Mouse (Mus musculus): ENCODE data around the gene Dao. TPM values are rescaled to one million over a fixed set of nuclear protein-coding genes. Genes with fewer than 3 reads are reported as not detected.

Gene Dao
- total RNA-seq, 1 experiment: 0.18 TPM

DNA sequence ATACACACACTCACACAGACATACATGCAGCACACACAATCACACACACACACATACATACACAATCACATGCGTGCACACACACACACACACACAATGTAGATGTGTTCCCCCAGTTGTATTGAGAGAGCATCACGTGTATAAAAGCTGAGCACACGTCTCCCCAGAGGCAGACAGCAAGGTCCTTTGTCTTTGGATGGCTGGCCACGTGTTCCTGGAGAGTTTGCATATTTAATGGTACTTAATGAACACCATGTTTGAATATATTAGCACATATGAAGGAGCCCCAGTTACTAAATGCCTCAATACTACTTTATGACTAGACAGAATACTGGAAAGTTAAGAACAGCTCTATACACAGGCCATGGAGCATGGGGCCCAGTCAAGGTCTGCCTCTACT lies 60.5 kb downstream of the Dao start:
- DNase-seq (ENCODE audit: low read depth, low spot score): no peak
- H3K4me3 ChIP-seq (ENCODE audit: insufficient read depth in 1 of 2, low read depth in 1 of 2, low read length in 2 of 2, poor library complexity in 1 of 2, severe bottlenecking in 1 of 2): no peak overlapping the region
- in situ Hi-C loops (cut with MboI; ENCODE audit: low sequenced_read_pairs in 2 of 2, unreplicated experiment in 2 of 2): no loop called here

GRCm38 (mm10) chr5:114065161-114065560 lies 61.7 kb downstream of the Dao start, which contains the start of gene Usp30:
TSS of gene Usp30 (plus strand) at chr5:114065461.
- Histone ChIP-seq H3K9ac (ENCODE audit: insufficient read depth, low read depth, low read length, poor library complexity, severe bottlenecking) (no peak within 1 kb of the TSS), H3K9me3 (ENCODE audit: control insufficient read depth, insufficient read depth, low read depth, low read length) (no peaks in the 10 kb centered on the region), H3K4me3 (ENCODE audit: insufficient read depth in 1 of 2, low read depth in 1 of 2, low read length in 2 of 2, poor library complexity in 1 of 2, severe bottlenecking in 1 of 2) (no peak within 1 kb of the TSS), H3K36me3 (ENCODE audit: control insufficient read depth, insufficient read depth, low read length, poor library complexity, severe bottlenecking) (no peaks in the 10 kb centered on the region), H3K27ac (ENCODE audit: insufficient read depth, low read depth, low read length, poor library complexity, severe bottlenecking) (no peak within 1 kb of the TSS), H3K4me1 (ENCODE audit: control insufficient read depth in 2 of 2, insufficient read depth in 2 of 2, low read length in 2 of 2, poor library complexity in 1 of 2) (peaks cover 0 to 2% of the 10 kb centered on the region in 2 experiments; a peak in 1 of 4 replicates)
- TF ChIP-seq ZNF384 (IDR thresholded peaks at IDR 0.05; ENCODE audit: low read depth, low read length) (no peak), ZC3H11A (IDR thresholded peaks at IDR 0.05; ENCODE audit: borderline replicate concordance, low read depth, low read length) (no peak), MAFK (IDR thresholded peaks at IDR 0.05; ENCODE audit: insufficient read depth, low read depth, low read length) (no peak), CHD2 (IDR thresholded peaks at IDR 0.05; ENCODE audit: low read depth, low read length) (no peak), HCFC1 (IDR thresholded peaks at IDR 0.05; ENCODE audit: borderline replicate concordance, insufficient read depth, low read length) (no peak)
- DNase-seq (ENCODE audit: low read depth, low spot score): no peak
- in situ Hi-C loops (cut with MboI; ENCODE audit: low sequenced_read_pairs in 2 of 2, unreplicated experiment in 2 of 2): no loop called here

More for the DNA sequence above, 60.5 kb downstream of the Dao start:
- Histone ChIP-seq H3K9ac (ENCODE audit: insufficient read depth, low read depth, low read length, poor library complexity, severe bottlenecking) (no peak overlapping the region), H3K4me1 (ENCODE audit: control insufficient read depth in 2 of 2, insufficient read depth in 2 of 2, low read length in 2 of 2, poor library complexity in 1 of 2) (peaks cover 0 to 2% of the 10 kb centered on the region in 2 experiments; a peak in 1 of 4 replicates), H3K36me3 (ENCODE audit: control insufficient read depth, insufficient read depth, low read length, poor library complexity, severe bottlenecking) (no peaks in the 10 kb centered on the region), H3K9me3 (ENCODE audit: control insufficient read depth, insufficient read depth, low read depth, low read length) (no peaks in the 10 kb centered on the region), H3K27ac (ENCODE audit: insufficient read depth, low read depth, low read length, poor library complexity, severe bottlenecking) (no peak overlapping the region)
- TF ChIP-seq CHD2 (IDR thresholded peaks at IDR 0.05; ENCODE audit: low read depth, low read length): no peak
- no peak for TF ChIP-seq ZC3H11A (IDR thresholded peaks at IDR 0.05; ENCODE audit: borderline replicate concordance, low read depth, low read length)

- Histone ChIP-seq H3K9me3 (ENCODE audit: control insufficient read depth, insufficient read depth, low read depth, low read length) (no peaks in the 10 kb centered on the region), H3K27ac (ENCODE audit: insufficient read depth, low read depth, low read length, poor library complexity, severe bottlenecking) (no peak overlapping the region), H3K36me3 (ENCODE audit: control insufficient read depth, insufficient read depth, low read length, poor library complexity, severe bottlenecking) (no peaks in the 10 kb centered on the region), H3K4me3 (ENCODE audit: insufficient read depth in 1 of 2, low read depth in 1 of 2, low read length in 2 of 2, poor library complexity in 1 of 2, severe bottlenecking in 1 of 2) (no peak overlapping the region), H3K4me1 (ENCODE audit: control insufficient read depth in 2 of 2, insufficient read depth in 2 of 2, low read length in 2 of 2, poor library complexity in 1 of 2) (peaks cover 0 to 1% of the 10 kb centered on the region in 2 experiments; a peak in 1 of 4 replicates), H3K9ac (ENCODE audit: insufficient read depth, low read depth, low read length, poor library complexity, severe bottlenecking) (no peak overlapping the region)
- DNase-seq (ENCODE audit: low read depth, low spot score): no peak
- in situ Hi-C loops (cut with MboI; ENCODE audit: low sequenced_read_pairs in 2 of 2, unreplicated experiment in 2 of 2): no loop called here
- TF ChIP-seq ZC3H11A (IDR thresholded peaks at IDR 0.05; ENCODE audit: borderline replicate concordance, low read depth, low read length) (no peak), CHD2 (IDR thresholded peaks at IDR 0.05; ENCODE audit: low read depth, low read length) (no peak), ZNF384 (IDR thresholded peaks at IDR 0.05; ENCODE audit: low read depth, low read length) (no peak), HCFC1 (IDR thresholded peaks at IDR 0.05; ENCODE audit: borderline replicate concordance, insufficient read depth, low read length) (no peak), MAFK (IDR thresholded peaks at IDR 0.05; ENCODE audit: insufficient read depth, low read depth, low read length) (no peak)
These were observed 63.1 kb downstream of the Dao start for GRCm38 (mm10) chr5:114066601-114067000.

GRCm38 (mm10) chr5:114067543-114067942 lies 64.0 kb downstream of the Dao start:
- in situ Hi-C loops (cut with MboI; ENCODE audit: low sequenced_read_pairs in 2 of 2, unreplicated experiment in 2 of 2): no loop called here
- DNase-seq (ENCODE audit: low read depth, low spot score): no peak
- H3K4me1 ChIP-seq (ENCODE audit: control insufficient read depth in 2 of 2, insufficient read depth in 2 of 2, low read length in 2 of 2, poor library complexity in 1 of 2): no peaks in the 10 kb centered on the region
- H3K4me3 ChIP-seq (ENCODE audit: insufficient read depth in 1 of 2, low read depth in 1 of 2, low read length in 2 of 2, poor library complexity in 1 of 2, severe bottlenecking in 1 of 2): no peak overlapping the region
- no peak overlapping the region for H3K27ac ChIP-seq (ENCODE audit: insufficient read depth, low read depth, low read length, poor library complexity, severe bottlenecking)
- no peak overlapping the region for H3K9ac ChIP-seq (ENCODE audit: insufficient read depth, low read depth, low read length, poor library complexity, severe bottlenecking)
- H3K36me3 ChIP-seq (ENCODE audit: control insufficient read depth, insufficient read depth, low read length, poor library complexity, severe bottlenecking): no peaks in the 10 kb centered on the region
- TF ChIP-seq MAFK (IDR thresholded peaks at IDR 0.05; ENCODE audit: insufficient read depth, low read depth, low read length) (no peak), CHD2 (IDR thresholded peaks at IDR 0.05; ENCODE audit: low read depth, low read length) (no peak), ZC3H11A (IDR thresholded peaks at IDR 0.05; ENCODE audit: borderline replicate concordance, low read depth, low read length) (no peak), ZNF384 (IDR thresholded peaks at IDR 0.05; ENCODE audit: low read depth, low read length) (no peak), HCFC1 (IDR thresholded peaks at IDR 0.05; ENCODE audit: borderline replicate concordance, insufficient read depth, low read length) (no peak)
- no peaks in the 10 kb centered on the region for H3K9me3 ChIP-seq (ENCODE audit: control insufficient read depth, insufficient read depth, low read depth, low read length)

DNA sequence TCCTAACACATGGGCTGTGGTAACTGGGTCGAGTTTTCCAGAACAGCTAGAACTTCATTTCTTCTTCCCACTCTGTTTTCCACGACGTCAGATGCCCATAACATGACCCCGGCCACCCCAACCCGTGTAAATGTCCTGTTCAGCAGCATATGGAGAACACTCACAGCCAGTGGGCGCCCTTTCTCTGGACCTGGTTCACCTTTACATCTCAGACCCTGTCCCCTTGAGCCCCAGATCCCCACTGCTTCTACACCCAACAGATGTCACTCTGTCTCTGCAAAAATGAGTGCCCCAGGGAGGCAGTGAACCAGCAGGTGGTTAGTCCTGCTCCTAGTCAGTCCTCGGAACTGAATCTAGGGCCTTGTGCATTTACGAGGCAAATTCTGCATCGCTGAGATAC lies 64.5 kb downstream of the Dao start:
- H3K27ac ChIP-seq (ENCODE audit: insufficient read depth, low read depth, low read length, poor library complexity, severe bottlenecking): no peak overlapping the region
- no peak for DNase-seq (ENCODE audit: low read depth, low spot score)
- in situ Hi-C loops (cut with MboI; ENCODE audit: low sequenced_read_pairs in 2 of 2, unreplicated experiment in 2 of 2): no loop called here
- TF ChIP-seq ZC3H11A (IDR thresholded peaks at IDR 0.05; ENCODE audit: borderline replicate concordance, low read depth, low read length): no peak
- TF ChIP-seq HCFC1 (IDR thresholded peaks at IDR 0.05; ENCODE audit: borderline replicate concordance, insufficient read depth, low read length): no peak
- no peak for TF ChIP-seq CHD2 (IDR thresholded peaks at IDR 0.05; ENCODE audit: low read depth, low read length)
- TF ChIP-seq MAFK (IDR thresholded peaks at IDR 0.05; ENCODE audit: insufficient read depth, low read depth, low read length): no peak
- TF ChIP-seq ZNF384 (IDR thresholded peaks at IDR 0.05; ENCODE audit: low read depth, low read length): no peak
- H3K9me3 ChIP-seq (ENCODE audit: control insufficient read depth, insufficient read depth, low read depth, low read length): no peaks in the 10 kb centered on the region
- H3K4me1 ChIP-seq (ENCODE audit: control insufficient read depth in 2 of 2, insufficient read depth in 2 of 2, low read length in 2 of 2, poor library complexity in 1 of 2): no peaks in the 10 kb centered on the region
- no peak overlapping the region for H3K4me3 ChIP-seq (ENCODE audit: insufficient read depth in 1 of 2, low read depth in 1 of 2, low read length in 2 of 2, poor library complexity in 1 of 2, severe bottlenecking in 1 of 2)
- no peak overlapping the region for H3K9ac ChIP-seq (ENCODE audit: insufficient read depth, low read depth, low read length, poor library complexity, severe bottlenecking)
- no peaks in the 10 kb centered on the region for H3K36me3 ChIP-seq (ENCODE audit: control insufficient read depth, insufficient read depth, low read length, poor library complexity, severe bottlenecking)
